Mouse (Mus musculus): ENCODE data around the gene Psmb10. TPM values are rescaled to one million over a fixed set of nuclear protein-coding genes. Genes with fewer than 3 reads are reported as not detected.

Psmb10 gene
- total RNA-seq, 2 experiments from 2014 or later: 53.0 to 61.6 TPM

DNA sequence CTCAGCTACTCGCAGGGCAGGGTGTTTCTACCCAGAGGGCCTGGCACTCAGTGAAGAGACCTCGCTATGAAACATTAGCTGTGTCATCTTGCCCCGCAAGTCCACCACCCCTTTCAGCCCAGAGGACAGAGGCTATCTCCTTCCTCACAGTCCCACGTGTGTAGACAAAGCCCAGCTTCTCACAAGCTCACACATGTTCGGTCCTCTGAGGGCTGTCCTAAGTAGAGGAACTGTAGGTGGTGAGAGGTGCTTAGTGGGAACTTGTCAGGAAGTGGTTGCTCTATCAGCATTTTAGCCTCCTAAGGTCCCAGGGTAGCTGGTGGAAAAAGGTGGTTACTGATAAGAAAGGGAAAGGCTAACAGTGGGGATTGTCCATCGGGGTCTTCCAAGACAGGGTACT, 3.1 kb downstream of the Psmb10 start:
- Histone ChIP-seq H3K4me3 (no peak overlapping the region), H3K27ac (no peak overlapping the region)
- DNase-seq (ENCODE audit: low spot score in 2 of 2): no peak
- TF ChIP-seq CTCF (conservative IDR thresholded peaks at IDR 0.05): no peak

- Histone ChIP-seq H3K27ac (no peak within 1 kb of the TSS), H3K4me3 (no peak within 1 kb of the TSS)
- TF ChIP-seq CTCF (conservative IDR thresholded peaks at IDR 0.05): no peak
- no peak for DNase-seq (ENCODE audit: low spot score in 2 of 2)
These were observed 4.5 kb downstream of the Psmb10 start, which contains the start of gene Ctrl for GRCm38 (mm10) chr8:105933762-105934161. Ctrl (minus strand) TSS chr8:105933862.

DNA sequence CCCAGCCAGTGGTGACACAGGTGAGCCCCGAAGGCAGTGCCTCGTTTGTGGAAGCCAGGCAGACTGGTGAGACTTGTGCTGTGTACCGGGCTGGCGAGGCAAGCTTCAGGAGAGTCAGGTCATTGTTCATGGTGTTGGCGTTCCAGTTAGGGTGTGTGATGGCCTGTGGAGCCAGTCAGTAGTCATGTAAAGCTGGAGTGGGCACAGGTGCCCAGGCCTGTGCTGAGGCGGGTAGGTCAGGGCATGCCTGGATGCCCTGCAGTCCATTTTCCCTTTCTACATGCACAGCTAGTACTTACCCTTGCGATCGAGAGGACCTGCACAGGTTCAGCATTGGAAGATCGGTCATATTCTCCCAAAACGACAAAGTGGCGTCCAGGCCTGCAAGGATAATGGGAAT, 5.7 kb downstream of the Psmb10 start:
- no peak overlapping the region for H3K4me3 ChIP-seq
- no peak for DNase-seq (ENCODE audit: low spot score in 2 of 2)
- no peak for TF ChIP-seq CTCF (conservative IDR thresholded peaks at IDR 0.05)
- no peak overlapping the region for H3K27ac ChIP-seq

GRCm38 (mm10) chr8:105931271-105931670, 7.0 kb downstream of the Psmb10 start:
- TF ChIP-seq CTCF (conservative IDR thresholded peaks at IDR 0.05): no peak
- no peak overlapping the region for H3K4me3 ChIP-seq
- H3K27ac ChIP-seq: no peak overlapping the region
- no peak for DNase-seq (ENCODE audit: low spot score in 2 of 2)

GRCm38 (mm10) chr8:105930602-105931001, 7.6 kb downstream of the Psmb10 start:
- H3K27ac ChIP-seq: peak overlapping the region; percentile 5; the same call in 1 of the 2 replicates
- no peak overlapping the region for H3K4me3 ChIP-seq
- peak; percentile 78 to 92 for DNase-seq (ENCODE audit: low spot score in 2 of 2)
- peak; percentile 97 for TF ChIP-seq CTCF (conservative IDR thresholded peaks at IDR 0.05)

DNA sequence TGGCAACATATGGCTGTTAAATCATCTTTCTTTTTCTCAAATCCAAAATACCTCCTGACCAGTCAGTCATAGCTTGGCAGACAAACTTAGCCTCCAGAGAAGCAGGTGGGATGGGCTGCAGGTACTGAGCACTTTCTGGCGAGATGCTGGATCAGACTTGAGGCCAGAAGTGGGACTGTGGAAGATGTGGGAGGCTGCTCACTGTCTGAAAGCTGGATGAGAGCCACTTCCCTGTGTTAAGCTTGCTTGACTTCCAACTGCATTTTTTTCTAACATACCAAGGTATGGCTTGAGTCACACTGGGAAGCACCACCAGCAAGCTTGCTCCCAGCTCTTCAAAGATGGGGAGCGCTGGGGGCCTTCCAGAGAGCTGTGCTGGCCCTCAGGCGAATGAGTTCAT, 13.1 kb downstream of the Psmb10 start:
- peak overlapping the region; percentile 62 for H3K27ac ChIP-seq
- peak in 1 of 2 experiments; percentile 13 for DNase-seq (ENCODE audit: low spot score in 2 of 2)

DNA sequence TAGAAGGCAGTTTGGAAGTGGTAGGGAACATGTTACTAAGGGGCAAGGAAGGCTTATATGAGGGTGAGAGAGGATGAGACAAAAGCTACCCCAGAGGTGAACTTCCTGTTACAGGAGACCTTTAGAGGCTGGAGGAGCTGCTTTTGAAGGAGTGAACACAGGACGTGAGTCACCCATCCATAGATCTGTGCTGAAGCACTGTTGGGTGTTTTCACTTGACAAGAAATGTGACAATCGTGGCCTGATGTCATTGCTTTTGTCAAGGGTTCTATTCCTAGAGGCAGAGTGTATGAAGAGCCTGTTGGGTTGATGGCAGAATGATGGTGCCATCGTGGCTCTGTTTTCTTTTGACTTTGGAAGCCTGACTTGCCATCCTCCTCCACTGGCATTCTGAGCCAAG, 18.9 kb downstream of the Psmb10 start:
- no peak for DNase-seq (ENCODE audit: low spot score in 2 of 2)
- Histone ChIP-seq H3K27ac (no peak overlapping the region), H3K4me3 (no peak overlapping the region)
- no peak for TF ChIP-seq CTCF (conservative IDR thresholded peaks at IDR 0.05)

More for the DNA sequence above, 13.1 kb downstream of the Psmb10 start:
- no peak overlapping the region for H3K4me3 ChIP-seq
- TF ChIP-seq CTCF (conservative IDR thresholded peaks at IDR 0.05): no peak

DNA sequence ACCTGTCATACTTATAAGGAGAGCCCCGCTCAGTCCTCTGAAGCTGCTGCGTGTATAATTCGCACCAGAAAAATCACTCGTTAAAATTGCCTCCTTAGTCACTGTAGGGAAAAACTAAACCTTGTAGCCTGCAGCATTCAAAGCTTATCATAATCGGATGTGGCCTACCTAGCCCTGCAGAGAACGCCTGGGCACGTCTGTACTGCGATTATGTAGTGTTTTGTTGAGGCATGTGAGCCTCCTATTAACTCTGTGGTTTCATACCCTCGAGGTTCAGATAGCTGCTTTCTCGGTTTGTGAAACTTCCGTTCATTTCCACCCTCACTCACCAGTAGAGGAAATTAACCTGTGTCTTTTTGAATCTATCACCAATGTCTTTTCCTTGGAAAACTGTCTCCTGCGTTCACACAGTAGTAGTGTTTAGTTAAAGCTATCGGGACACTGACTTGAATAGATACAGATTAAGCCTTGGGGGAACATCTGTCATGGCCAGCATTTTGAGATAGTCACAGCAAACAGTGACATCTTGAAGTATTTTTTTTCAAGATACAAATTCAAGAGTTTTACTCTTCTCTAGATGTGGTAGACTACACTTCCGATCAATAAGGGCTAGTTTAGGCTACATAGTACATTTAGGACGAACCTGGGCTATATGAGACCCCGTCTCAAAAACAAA, 37.2 kb downstream of the Psmb10 start:
- no peak for DNase-seq (ENCODE audit: low spot score in 2 of 2)
- peak overlapping the region; percentile 90 for H3K4me3 ChIP-seq
- no peak for TF ChIP-seq CTCF (conservative IDR thresholded peaks at IDR 0.05)
- H3K27ac ChIP-seq: peak overlapping the region; percentile 96

- peak within 1 kb of the TSS; percentile 96 for H3K27ac ChIP-seq
- TF ChIP-seq CTCF (conservative IDR thresholded peaks at IDR 0.05): peak; percentile 30; the same call in 1 of the 2 replicates
- H3K4me3 ChIP-seq: peak within 1 kb of the TSS; percentile 90
- peak; percentile 92 to 95 for DNase-seq (ENCODE audit: low spot score in 2 of 2)
These were observed 37.9 kb downstream of the Psmb10 start, which contains the start of gene Pskh1 for GRCm38 (mm10) chr8:105900180-105900940. Pskh1 (plus strand) TSS chr8:105900441.

GRCm38 (mm10) chr8:105897801-105898480, 40.3 kb downstream of the Psmb10 start:
- Histone ChIP-seq H3K27ac (no peak overlapping the region), H3K4me3 (no peak overlapping the region)
- TF ChIP-seq CTCF (conservative IDR thresholded peaks at IDR 0.05): no peak
- DNase-seq (ENCODE audit: low spot score in 2 of 2): no peak

GRCm38 (mm10) chr8:105893339-105893738, 44.9 kb downstream of the Psmb10 start, which contains the start of gene Nrn1l:
Nrn1l (plus strand) TSS chr8:105893567.
- peak; percentile 70 to 81 for DNase-seq (ENCODE audit: low spot score in 2 of 2)
- TF ChIP-seq CTCF (conservative IDR thresholded peaks at IDR 0.05): peak; percentile 19; the same call in 1 of the 2 replicates
- Histone ChIP-seq H3K4me3 (no peak within 1 kb of the TSS; the same call in 1 of the 2 replicates), H3K27ac (peak within 1 kb of the TSS; percentile 84)

DNA sequence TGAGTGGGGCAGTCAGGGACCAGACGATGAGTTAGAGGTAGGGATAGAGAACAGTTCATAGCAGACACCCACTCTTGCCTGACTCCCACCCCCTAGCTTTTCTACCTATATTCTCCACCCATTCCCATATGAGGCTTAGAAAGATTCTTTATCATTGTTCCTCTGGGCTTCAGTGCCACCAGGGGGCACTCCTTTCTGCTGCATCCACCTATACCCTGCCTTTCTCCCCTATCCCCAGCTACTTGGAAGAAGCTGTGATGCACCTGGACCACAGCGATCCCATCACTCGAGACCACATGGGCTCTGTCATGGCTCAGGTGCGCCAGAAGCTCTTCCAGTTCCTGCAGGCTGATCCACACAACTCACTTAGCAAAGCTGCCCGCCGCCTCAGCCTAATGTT, 45.8 kb downstream of the Psmb10 start:
- no peak for DNase-seq (ENCODE audit: low spot score in 2 of 2)
- H3K27ac ChIP-seq: peak overlapping the region; percentile 84; the same call in 1 of the 2 replicates
- no peak overlapping the region for H3K4me3 ChIP-seq
- TF ChIP-seq CTCF (conservative IDR thresholded peaks at IDR 0.05): peak; percentile 77

DNA sequence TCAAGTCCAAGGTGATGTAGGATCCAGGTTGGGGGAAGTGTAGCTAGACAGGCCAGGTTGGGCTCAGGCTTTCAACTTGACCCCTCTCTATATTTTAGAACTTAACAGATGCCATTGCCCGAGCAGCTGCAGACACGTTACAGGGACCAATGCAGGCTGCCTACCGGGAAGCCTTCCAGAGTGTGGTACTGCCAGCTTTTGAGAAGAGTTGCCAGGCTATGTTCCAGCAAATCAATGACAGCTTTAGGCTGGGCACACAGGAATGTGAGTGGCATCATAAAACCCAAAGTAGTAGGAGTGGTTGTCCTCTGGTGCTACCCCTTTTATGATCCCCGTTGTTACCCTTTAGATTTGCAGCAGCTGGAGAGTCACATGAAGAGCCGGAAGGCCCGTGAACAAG, 47.4 kb downstream of the Psmb10 start:
- no peak for TF ChIP-seq CTCF (conservative IDR thresholded peaks at IDR 0.05)
- peak; percentile 73 to 75 for DNase-seq (ENCODE audit: low spot score in 2 of 2)
- Histone ChIP-seq H3K27ac (peak overlapping the region; percentile 84), H3K4me3 (no peak overlapping the region)

Measured in layer of hippocampus, adult 2 months (tissue).